Mouse (Mus musculus): ENCODE measurements at regions not wholly inside any gene's neighbourhood (a gene's known extent, or its start where the extent isn't known, plus 50 kb on each side); places are given as distances from the start of the nearest gene placed in this dataset.

DNA sequence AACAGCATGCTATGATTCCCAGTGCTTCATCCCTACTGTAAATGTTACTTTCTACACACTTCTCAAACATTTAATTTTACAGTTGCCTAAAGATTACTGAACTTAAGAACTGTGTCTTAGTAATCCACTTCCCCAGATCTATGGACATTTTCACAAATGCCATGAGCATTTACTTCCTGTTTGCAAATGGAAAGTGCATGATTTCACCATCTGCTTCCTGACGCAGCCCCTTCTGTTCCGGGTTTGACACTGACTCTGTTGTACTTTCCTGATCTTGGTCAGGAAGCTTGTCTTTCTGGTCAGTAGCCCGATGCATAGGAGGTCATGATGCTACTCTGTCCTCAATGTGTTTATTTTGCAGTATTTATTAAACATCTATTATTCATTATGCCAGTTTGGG, 493.5 kb downstream of the Htr1b start:
- no peak for DNase-seq (ENCODE audit: inconsistent age in 2 of 2, low spot score in 1 of 2)

DNA sequence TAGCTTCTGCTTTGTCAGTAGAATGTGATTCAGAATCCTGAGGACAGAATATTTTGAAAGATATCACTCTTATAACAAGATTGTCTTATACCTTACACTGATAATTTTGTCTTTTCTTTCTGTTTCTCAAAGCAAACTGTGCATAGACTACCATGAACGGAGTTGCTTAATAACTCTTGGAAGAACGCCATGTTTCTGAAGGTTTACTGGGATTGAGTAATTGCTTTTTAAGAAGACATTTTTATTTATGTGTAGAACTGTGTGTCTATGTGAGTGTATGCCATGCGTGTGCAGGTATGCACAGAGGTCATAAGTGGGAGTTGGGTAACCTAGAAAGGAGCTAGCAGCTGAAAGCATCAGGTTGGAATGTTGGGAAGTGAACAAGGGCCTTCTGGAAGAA, 497.3 kb downstream of the Htr1b start:
- DNase-seq (ENCODE audit: inconsistent age in 2 of 2, low spot score in 1 of 2) = peak in 1 of 2 experiments; percentile 73

DNA sequence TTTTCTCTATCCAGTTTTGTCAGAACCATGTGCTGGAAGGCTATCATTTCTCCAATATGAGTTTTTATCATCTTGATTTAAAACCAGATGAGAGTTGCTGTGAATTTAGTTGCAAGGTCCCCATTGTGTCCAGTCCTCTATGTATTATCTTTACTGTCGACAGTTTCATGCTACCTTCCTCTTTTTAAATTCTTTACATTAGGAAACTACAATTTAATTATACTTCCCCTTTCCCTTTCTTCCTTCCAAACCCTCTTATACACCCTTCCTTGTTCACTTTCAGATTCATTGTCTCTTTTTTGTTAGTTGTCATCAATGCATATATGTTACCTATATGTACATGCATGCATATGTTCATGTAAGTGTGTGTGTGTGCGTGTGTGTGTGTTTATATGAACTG, 520.6 kb downstream of the Htr1b start:
- DNase-seq (ENCODE audit: inconsistent age in 2 of 2, low spot score in 1 of 2) = no peak

DNA sequence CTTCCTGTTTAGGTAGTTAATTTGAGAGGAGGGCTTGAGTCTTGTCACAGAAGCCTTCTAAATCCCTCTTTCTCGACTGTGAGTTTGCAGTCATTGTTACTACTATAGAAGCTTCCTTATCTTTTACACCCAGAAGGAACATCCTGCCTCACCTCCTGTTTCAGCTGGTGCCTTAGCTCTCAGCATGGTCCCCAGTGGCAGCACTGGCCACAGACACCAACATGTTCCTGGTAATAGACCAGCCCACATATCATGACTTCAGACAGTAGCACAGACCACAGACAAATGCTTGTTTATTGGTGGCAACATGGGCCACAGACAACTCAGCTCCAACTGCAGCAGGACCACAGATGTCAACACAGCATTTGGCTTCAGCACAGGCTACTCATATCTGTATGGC, 560.4 kb downstream of the Htr1b start:
- DNase-seq (ENCODE audit: inconsistent age in 2 of 2, low spot score in 1 of 2) = no peak

DNA sequence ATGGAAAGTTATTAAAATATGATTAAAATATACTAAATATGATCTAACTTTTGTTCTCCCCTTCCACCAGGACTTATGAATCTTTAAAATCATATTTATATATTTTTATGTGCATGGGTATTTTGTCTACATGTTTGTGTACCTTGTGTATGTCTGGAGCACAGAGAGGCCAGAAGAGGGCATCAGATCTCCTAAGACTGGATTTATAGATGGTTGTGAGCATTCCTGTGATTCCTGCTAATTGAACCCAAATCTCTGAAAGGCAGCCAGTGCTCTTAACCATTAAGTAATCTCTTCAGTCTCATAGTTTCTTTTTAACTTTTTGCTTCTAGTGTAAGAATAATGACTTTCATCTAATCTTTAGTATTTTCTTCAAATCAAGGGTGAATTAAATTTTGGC, 577.2 kb upstream of the Impg1 start:
- DNase-seq (ENCODE audit: inconsistent age in 2 of 2, low spot score in 1 of 2) = peak; percentile 8 to 63

DNA sequence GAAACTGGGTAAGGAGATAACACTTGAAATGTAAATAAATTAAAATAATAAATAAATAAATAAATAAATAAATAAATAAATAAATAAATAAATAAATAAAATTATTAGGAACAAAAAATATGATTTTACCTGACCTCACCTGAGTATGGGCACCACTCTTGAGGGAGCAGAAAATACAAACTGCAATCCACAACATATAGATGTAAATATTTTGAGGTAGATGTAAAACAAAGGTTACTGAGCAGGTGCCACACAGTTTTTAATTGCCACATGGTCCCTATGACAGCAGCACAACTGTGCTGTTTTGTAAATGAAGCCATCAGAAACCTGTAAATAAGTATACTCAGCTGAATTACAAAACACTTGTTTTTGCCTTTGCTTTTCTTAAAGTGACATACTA, 576.7 kb upstream of the Impg1 start:
- DNase-seq (ENCODE audit: inconsistent age in 2 of 2, low spot score in 1 of 2) = no peak
